16 mouse cellular contexts compared by ENCODE assay signal in genomic region chr13:34942370-34942769, GRCm38 (mm10).
"Had no signal": no experiment of that assay in that cellular context is flagged by ENCODE, and none has a peak within 500 bp of the region (broad histone marks: within the 10 kb centered on the region; RNA-seq: fewer than 3 reads in every experiment).

No protein-coding gene starts in this region.

- DNase-seq: gastrocnemius, postnatal 14 days; gastrocnemius, postnatal 36 days; heart, adult 11 months; heart, adult 2 months; heart, postnatal 14 days; heart, postnatal 36 days; kidney, adult 11 months; kidney, adult 2 months; kidney, postnatal 10 days; kidney, postnatal 4 days; layer of hippocampus, adult 9-11 months; layer of hippocampus, postnatal 36 days; left cerebral cortex, postnatal 4 days had no signal

- ATAC-seq: hindbrain, postnatal 0 days; intestine, embryonic 16.5 days; liver, embryonic 12.5 days had no signal
